Mouse (Mus musculus) granulocyte monocyte progenitor cell, adult 5-6 weeks (primary cell): ENCODE data around the gene Drg1. TPM values are rescaled to one million over a fixed set of nuclear protein-coding genes. Genes with fewer than 3 reads are reported as not detected.
"Not testable (repeated sequence)": the region's sequence is repeated elsewhere in the genome, so short reads cannot be mapped to it uniquely, and the experiment has no call there.

ENCODE experiments used
- ATAC-seq: replicated peaks from 2 replicates; pipeline ENCODE4 v1.8.0; 2016; ENCODE audit warnings: mild to moderate bottlenecking, moderate TSS enrichment, inconsistent platforms; ENCODE audit not compliant: poor library complexity, severe bottlenecking
- total RNA-seq, 2 experiments: library from RNA; stranded (forward) in 1 of 2; stranded (reverse) in 1 of 2; fragments of 200-712, 200-1000 nt in 1 of 2; fragments of >200 nt in 1 of 2; fragmentation: Nextera tagmentation in 1 of 2; gene quantifications; 2 replicates each; pipeline ENCODE4 v1.2.3; 2014 to 2017

Drg1 gene
- total RNA-seq, 2 experiments from 2014 or later: 172 to 229 TPM

GRCm38 (mm10) chr11:3145359-3146165 is 120.7 kb downstream of the Drg1 start:
- not testable (repeated sequence) for ATAC-seq

- ATAC-seq: not testable (repeated sequence)
These were observed 122.2 kb downstream of the Drg1 start for GRCm38 (mm10) chr11:3143984-3144383.

GRCm38 (mm10) chr11:3142413-3142812 is 123.8 kb downstream of the Drg1 start:
- ATAC-seq: peak; percentile 3

GRCm38 (mm10) chr11:3140967-3141535 is 125.2 kb downstream of the Drg1 start:
- not testable (repeated sequence) for ATAC-seq

- not testable (repeated sequence) for ATAC-seq
These were observed 127.9 kb downstream of the Drg1 start for GRCm38 (mm10) chr11:3138323-3138722.

Other genes with a start within 250 kb of the Drg1 start
- gene Sfi1, start 73.0 kb downstream of the Drg1 start, total RNA-seq (2014; fragmentation: Nextera tagmentation): 10.4 and 12.3 TPM in 2 replicates
- 8.0 and 18.0 TPM in 2 replicates for gene Sfi1, start 73.0 kb downstream of the Drg1 start, total RNA-seq (2017)
- gene Eif4enif1, start 64.0 kb downstream of the Drg1 start, total RNA-seq (2014; fragmentation: Nextera tagmentation): 67.8 and 75.2 TPM in 2 replicates
- 35.2 and 51.4 TPM in 2 replicates for gene Eif4enif1, start 64.0 kb downstream of the Drg1 start, total RNA-seq (2017)
- 98.0 and 105 TPM in 2 replicates for gene Patz1, start 22.5 kb upstream of the Drg1 start, total RNA-seq (2014; fragmentation: Nextera tagmentation)
- gene Patz1, start 22.5 kb upstream of the Drg1 start, total RNA-seq (2017): 65.0 and 73.9 TPM in 2 replicates
- gene Pik3ip1, start 64.0 kb upstream of the Drg1 start, total RNA-seq (2014; fragmentation: Nextera tagmentation): 30.2 and 35.9 TPM in 2 replicates
- 44.8 and 63.1 TPM in 2 replicates for gene Pik3ip1, start 64.0 kb upstream of the Drg1 start, total RNA-seq (2017)
- gene Limk2, start 142.8 kb upstream of the Drg1 start, total RNA-seq (2014; fragmentation: Nextera tagmentation): 15.2 and 29.8 TPM in 2 replicates
- gene Limk2, start 142.8 kb upstream of the Drg1 start, total RNA-seq (2017): 12.1 and 24.2 TPM in 2 replicates
- 12.6 and 14.1 TPM in 2 replicates for gene Rnf185, start 185.9 kb upstream of the Drg1 start, total RNA-seq (2014; fragmentation: Nextera tagmentation)
- gene Rnf185, start 185.9 kb upstream of the Drg1 start, total RNA-seq (2017): 10.0 and 11.9 TPM in 2 replicates
- gene Pla2g3, start 221.9 kb upstream of the Drg1 start, total RNA-seq (2014; fragmentation: Nextera tagmentation): 0.26 TPM in 1 of 2 replicates, not detected in the other
- gene Pla2g3, start 221.9 kb upstream of the Drg1 start, total RNA-seq (2017): not detected in 2 replicates
- 0.94 and 1.1 TPM in 2 replicates for gene Inpp5j, start 238.4 kb upstream of the Drg1 start, total RNA-seq (2014; fragmentation: Nextera tagmentation)
- gene Inpp5j, start 238.4 kb upstream of the Drg1 start, total RNA-seq (2017): 0.09 and 0.57 TPM in 2 replicates
- 22.0 and 28.8 TPM in 2 replicates for gene Selenom, start 248.3 kb upstream of the Drg1 start, total RNA-seq (2014; fragmentation: Nextera tagmentation)
- 17.0 and 21.1 TPM in 2 replicates for gene Selenom, start 248.3 kb upstream of the Drg1 start, total RNA-seq (2017)